Mouse (Mus musculus) limb, embryonic 14.5 days (tissue): ENCODE data around the gene Hoxd9. TPM values are rescaled to one million over a fixed set of nuclear protein-coding genes. Genes with fewer than 3 reads are reported as not detected.

Experiments
- ATAC-seq: fragments of 200-750 bp; cut with Nextera tagmentation; 2 replicates; pipeline ENCODE4 v1.8.0; 2017; ENCODE audit warnings: low read depth, moderate number of reproducible peaks, moderate TSS enrichment; ENCODE audit not compliant: low FRiP score
- DNase-seq: peaks from one replicate; pipeline ENCODE4 v3.0.0-alpha.2; 2015; ENCODE audit warnings: low spot score
- H3K27ac ChIP-seq: fragments of 300-500 bp; sonication (generic); replicated peaks from 2 replicates; pipeline ENCODE4 v1.5.1; 2014; ENCODE audit warnings: low read depth, mild to moderate bottlenecking, low read length, moderate library complexity, mixed read lengths
- H3K27me3 ChIP-seq: fragments of 300-500 bp; sonication (generic); 2 replicates; pipeline ENCODE4 v1.6.1; 2014; ENCODE audit warnings: low read length, mixed read lengths; ENCODE audit not compliant: control insufficient read depth, insufficient read depth
- H3K36me3 ChIP-seq: fragments of 300-500 bp; sonication (generic); 2 replicates; pipeline ENCODE4 v1.6.1; 2014; ENCODE audit warnings: mild to moderate bottlenecking, low read length, moderate library complexity, mixed read lengths; ENCODE audit not compliant: control insufficient read depth, insufficient read depth
- H3K4me1 ChIP-seq: fragments of 300-500 bp; sonication (generic); 2 replicates; pipeline ENCODE4 v1.6.1; 2014; ENCODE audit warnings: antibody characterized with exemption, low read length, mixed read lengths; ENCODE audit not compliant: control insufficient read depth, insufficient read depth
- H3K4me2 ChIP-seq: fragments of 300-500 bp; sonication (generic); replicated peaks from 2 replicates; pipeline ENCODE4 v1.6.1; 2014; ENCODE audit warnings: low read depth, mild to moderate bottlenecking, low read length, moderate library complexity; ENCODE audit not compliant: severe bottlenecking
- H3K4me3 ChIP-seq: fragments of 300-500 bp; sonication (generic); replicated peaks from 2 replicates; pipeline ENCODE4 v1.5.1; 2014; ENCODE audit warnings: low read length
- H3K9ac ChIP-seq: fragments of 300-500 bp; sonication (generic); 2 replicates; pipeline ENCODE4 v1.6.1; 2014; ENCODE audit warnings: mild to moderate bottlenecking, low read depth, low read length, moderate library complexity; ENCODE audit not compliant: severe bottlenecking
- H3K9me3 ChIP-seq: fragments of 300-500 bp; sonication (generic); 2 replicates; pipeline ENCODE4 v1.6.1; 2016; ENCODE audit warnings: low read length; ENCODE audit not compliant: control insufficient read depth
- POLR2A ChIP-seq: fragments of 200-500 bp; IDR thresholded peaks from 2 replicates; pipeline ENCODE4 v1.8.0; 2012; ENCODE audit warnings: inconsistent platforms, mild to moderate bottlenecking, moderate library complexity, borderline replicate concordance; ENCODE audit not compliant: insufficient read depth, insufficient read length; ENCODE audit errors: extremely low read depth
- WGBS: fragments of 180-500 bp; shearing (Covaris S2); extraction: QIAGEN DNeasy Blood & Tissue Kit; methylation state at CpG from one replicate; pipeline ENCODE4 v1.1.7; 2014; 5-methylcytosine and 5-hydroxymethylcytosine counted together
- polyA plus RNA-seq, 2 experiments: library from polyadenylated mRNA; depleted of rRNA in 1 of 2; stranded (reverse) in 1 of 2; unstranded in 1 of 2; fragments of >200 nt; fragmentation: Nextera tagmentation in 1 of 2; extraction: Ambion mirVana in 1 of 2; gene quantifications; 2 replicates each; pipeline versions ENCODE4 v1.2.1 to v1.2.3; 2012 to 2014

Hoxd9 gene
- polyA plus RNA-seq, 2 experiments: 8.7 to 19.6 TPM

GRCm38 (mm10) chr2:74711721-74712621 is 14.4 kb downstream of the Hoxd9 start, which contains the start of the genes Hoxd3 and Hoxd4:
Gene Hoxd3 (plus strand): TSS chr2:74711927.
Gene Hoxd4 (plus strand): TSS chr2:74711929.
- H3K4me2 ChIP-seq: peak within 1 kb of the TSS; percentile 68
- peaks cover 95% of the 10 kb centered on the region for H3K27me3 ChIP-seq
- H3K27ac ChIP-seq: peak within 1 kb of the TSS; percentile 58
- ATAC-seq: 0 out of 2 replicates have a peak, but pooled peaks have one; percentile 29
- H3K9me3 ChIP-seq: no peaks in the 10 kb centered on the region
- 1% methylated on average over 65 of the region's 65 CpGs for WGBS
- TF ChIP-seq POLR2A: no peak
- peak within 1 kb of the TSS; percentile 47 for H3K4me3 ChIP-seq
- no peaks in the 10 kb centered on the region for H3K36me3 ChIP-seq
- peak; percentile 71 for DNase-seq
- peaks cover 5% of the 10 kb centered on the region; the same call in 1 of the 2 replicates for H3K4me1 ChIP-seq
- peak within 1 kb of the TSS; percentile 58 for H3K9ac ChIP-seq

- no peaks in the 10 kb centered on the region for H3K9me3 ChIP-seq
- no peak overlapping the region for H3K27ac ChIP-seq
- H3K27me3 ChIP-seq: peaks cover 94% of the 10 kb centered on the region
- DNase-seq: no peak
- H3K4me3 ChIP-seq: peak overlapping the region; percentile 47
- H3K9ac ChIP-seq: no peak overlapping the region
- 7% methylated on average over 19 of the region's 19 CpGs for WGBS
- peak overlapping the region; percentile 48; the same call in 1 of the 2 replicates for H3K4me2 ChIP-seq
- TF ChIP-seq POLR2A: no peak
- H3K36me3 ChIP-seq: no peaks in the 10 kb centered on the region
- peaks cover 5% of the 10 kb centered on the region; the same call in 1 of the 2 replicates for H3K4me1 ChIP-seq
- no peak for ATAC-seq
Measured at GRCm38 (mm10) chr2:74713239-74714150, 16.0 kb downstream of the Hoxd9 start.

GRCm38 (mm10) chr2:74714156-74714789 is 16.7 kb downstream of the Hoxd9 start:
- H3K27ac ChIP-seq: no peak overlapping the region
- H3K9me3 ChIP-seq: no peaks in the 10 kb centered on the region
- H3K4me2 ChIP-seq: peak overlapping the region; percentile 48
- H3K4me1 ChIP-seq: peaks cover 5% of the 10 kb centered on the region; the same call in 1 of the 2 replicates
- TF ChIP-seq POLR2A: no peak
- DNase-seq (no peak), ATAC-seq (no peak)
- H3K9ac ChIP-seq: no peak overlapping the region
- peaks cover 93% of the 10 kb centered on the region for H3K27me3 ChIP-seq
- no peaks in the 10 kb centered on the region for H3K36me3 ChIP-seq
- H3K4me3 ChIP-seq: peak overlapping the region; percentile 7; the same call in 1 of the 2 replicates
- WGBS: 6% methylated on average over 18 of the region's 18 CpGs

GRCm38 (mm10) chr2:74714881-74715280 is 17.4 kb downstream of the Hoxd9 start:
- no peaks in the 10 kb centered on the region for H3K9me3 ChIP-seq
- H3K4me1 ChIP-seq: peaks cover 5% of the 10 kb centered on the region; the same call in 1 of the 2 replicates
- H3K27me3 ChIP-seq: peaks cover 92% of the 10 kb centered on the region
- no peak overlapping the region for H3K27ac ChIP-seq
- ATAC-seq (no peak), DNase-seq (no peak)
- no peak for TF ChIP-seq POLR2A
- H3K4me3 ChIP-seq: 0 out of 2 replicates have a peak overlapping the region, but pooled peaks have one; percentile 7
- H3K36me3 ChIP-seq: no peaks in the 10 kb centered on the region
- H3K4me2 ChIP-seq: peak overlapping the region; percentile 48
- 1% methylated on average over 14 of the region's 14 CpGs for WGBS
- no peak overlapping the region for H3K9ac ChIP-seq
